Comparison of ENCODE assay signal across 1 mouse cellular context in genomic region chr2:80638364-80639241, GRCm38 (mm10).
TF ChIP-seq lines count a peak whose summit lies in the region.

No protein-coding gene starts in this region.

TF ChIP-seq in MEL, 35 proteins besides CTCF, POLR2A, EP300 and RAD21 (continued from another document):
- no peak for TF ChIP-seq GABPA (IDR thresholded peaks at IDR 0.05; ENCODE audit: low read depth, low read length)
- peak; percentile 50; the same call in 1 of the 2 replicates for TF ChIP-seq MYC (IDR thresholded peaks at IDR 0.05; ENCODE audit: low read depth, low read length)
- TF ChIP-seq ZKSCAN1 (IDR thresholded peaks at IDR 0.05; ENCODE audit: low read depth, low read length): no peak
- TF ChIP-seq TBP (IDR thresholded peaks at IDR 0.05; ENCODE audit: low read depth, low read length): peak; percentile 57; the same call in 1 of the 2 replicates
- TF ChIP-seq SIN3A (IDR thresholded peaks at IDR 0.05; ENCODE audit: low read length): peak; percentile 92
- TF ChIP-seq MAX (IDR thresholded peaks at IDR 0.05; ENCODE audit: low read length): peak; percentile 46
- TF ChIP-seq POLR2AphosphoS5 (IDR thresholded peaks at IDR 0.05; ENCODE audit: borderline replicate concordance, low read depth, low read length): no peak
- TF ChIP-seq RCOR1 (IDR thresholded peaks at IDR 0.05; ENCODE audit: low read depth, low read length): no peak
- TF ChIP-seq GATA1 (IDR thresholded peaks at IDR 0.05; ENCODE audit: low read depth, low read length): peak; percentile 76
- peak; percentile 67; the same call in 1 of the 2 replicates for TF ChIP-seq TCF12 (IDR thresholded peaks at IDR 0.05; ENCODE audit: low read depth, low read length)
- no peak for TF ChIP-seq ZNF384 (IDR thresholded peaks at IDR 0.05; ENCODE audit: low read depth, low read length)
